Mouse (Mus musculus): ENCODE measurements around the gene Cbl.

Cbl gene

DNA sequence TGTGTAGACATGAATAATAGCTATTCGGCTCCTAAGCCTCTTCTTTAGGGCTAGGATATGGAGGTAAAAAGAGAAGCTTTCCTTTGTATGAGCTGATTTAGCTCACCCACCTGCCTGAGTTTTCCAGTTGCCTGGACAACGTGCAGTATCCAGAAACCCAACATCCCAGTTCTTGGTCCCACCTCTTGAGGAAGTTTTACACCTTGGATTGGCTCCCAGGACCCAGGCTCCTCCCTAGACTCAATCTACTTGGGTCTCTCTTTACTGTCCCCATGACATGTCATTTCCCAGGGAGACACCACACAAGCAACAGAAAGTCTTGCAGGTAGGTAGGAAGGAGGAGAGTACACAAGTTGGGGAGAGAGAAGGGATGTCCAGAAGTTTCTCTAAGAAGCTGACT is 6.5 kb upstream of the Cbl start, which contains the start of gene Ccdc153:
Gene Ccdc153 (plus strand): TSS at position 278 of the 400 bp plus-strand sequence.
- DNase-seq (ENCODE audit: low read depth, low spot score): no peak

DNA sequence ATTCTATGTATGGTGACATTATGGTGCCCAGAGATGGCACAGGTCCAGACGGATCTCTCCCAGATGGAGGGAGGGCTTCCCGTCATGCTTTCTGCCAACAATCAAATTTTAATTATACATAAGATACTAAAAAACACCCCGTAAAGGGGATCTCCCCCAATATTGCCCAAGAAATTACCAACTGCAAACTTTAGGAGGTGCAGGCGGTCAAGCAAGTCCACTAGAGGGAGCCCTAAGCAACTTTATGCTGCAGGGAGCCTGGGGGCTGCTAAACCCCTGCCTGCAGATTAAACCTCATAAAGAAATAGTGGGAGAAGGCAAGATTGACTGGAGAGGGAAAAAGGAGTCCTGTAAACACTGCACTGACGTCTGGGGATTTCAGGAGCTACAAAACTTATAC is 5.6 kb upstream of the Cbl start:
- peak; percentile 74 for DNase-seq (ENCODE audit: low read depth, low spot score)

DNA sequence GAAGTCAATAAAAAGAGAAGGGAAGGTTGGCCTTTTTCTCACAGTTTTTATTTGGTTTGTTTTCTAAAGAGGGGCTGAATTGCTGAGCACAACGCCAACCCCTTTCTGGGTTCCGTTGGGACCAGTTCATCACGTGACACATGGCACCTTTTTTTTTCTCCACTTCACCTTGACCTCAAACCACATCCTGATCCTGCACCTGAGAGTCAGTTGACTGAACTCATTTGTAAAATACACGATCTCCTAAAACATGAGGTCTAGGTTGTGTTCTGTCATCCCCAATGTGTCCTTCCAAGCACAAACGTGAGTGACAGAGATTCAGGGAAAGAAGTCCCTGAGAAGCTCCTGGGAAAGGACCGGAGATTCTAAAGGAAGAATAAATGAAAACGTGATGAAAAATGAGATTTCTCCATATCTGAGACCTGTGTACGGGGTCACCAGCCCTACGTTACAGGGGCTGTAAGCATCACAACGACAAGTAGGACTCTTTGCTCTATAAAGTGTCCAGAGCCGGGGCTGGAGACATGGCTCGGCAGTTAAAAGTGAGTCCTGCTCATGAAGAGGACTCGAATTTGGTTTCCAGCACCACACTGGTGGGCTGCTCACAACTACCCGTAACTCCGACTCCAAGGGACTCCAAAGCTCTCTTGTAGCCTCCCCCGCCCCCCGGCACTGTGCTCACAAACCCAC is 4.8 kb upstream of the Cbl start:
- no peak for DNase-seq (ENCODE audit: low read depth, low spot score)

DNA sequence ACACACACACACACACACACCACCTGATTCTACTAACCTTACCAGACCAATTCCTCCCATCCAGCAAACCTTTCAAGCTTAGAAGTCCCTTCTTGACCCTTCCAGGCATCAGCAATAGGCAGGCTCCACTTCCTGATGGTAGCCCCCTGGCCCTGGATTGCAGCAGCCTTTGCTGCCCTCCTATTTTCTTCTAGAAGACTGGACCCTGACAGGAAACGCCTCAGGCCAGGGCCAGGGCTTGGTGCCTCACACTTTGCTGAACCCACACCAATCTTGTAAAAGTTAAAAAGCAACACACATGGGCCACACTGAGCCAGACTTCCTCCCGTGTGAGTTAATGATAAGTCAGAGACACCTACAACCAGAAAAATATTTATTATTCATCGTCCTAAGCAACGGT is 3.3 kb upstream of the Cbl start:
- DNase-seq (ENCODE audit: low read depth, low spot score): no peak

DNA sequence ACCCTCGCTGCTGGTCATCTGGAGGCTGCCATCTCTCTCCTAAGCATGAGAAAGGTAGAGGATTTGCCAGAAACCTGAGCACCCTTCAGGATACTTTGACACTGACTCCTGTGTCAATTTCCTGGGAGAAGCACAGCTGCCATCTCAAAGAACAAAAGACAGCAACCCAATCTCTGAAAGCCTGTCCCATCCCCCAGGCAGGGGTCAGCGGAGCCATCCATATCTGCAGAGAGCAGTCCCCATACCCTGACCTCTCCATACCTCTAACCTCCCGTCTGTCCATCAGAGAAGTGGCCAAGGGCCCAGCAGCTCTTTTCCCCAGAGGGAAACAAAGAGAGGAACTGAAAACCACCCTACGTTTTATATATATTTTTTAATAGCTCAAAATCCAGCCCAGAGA is 2.8 kb upstream of the Cbl start:
- DNase-seq (ENCODE audit: low read depth, low spot score): no peak

DNA sequence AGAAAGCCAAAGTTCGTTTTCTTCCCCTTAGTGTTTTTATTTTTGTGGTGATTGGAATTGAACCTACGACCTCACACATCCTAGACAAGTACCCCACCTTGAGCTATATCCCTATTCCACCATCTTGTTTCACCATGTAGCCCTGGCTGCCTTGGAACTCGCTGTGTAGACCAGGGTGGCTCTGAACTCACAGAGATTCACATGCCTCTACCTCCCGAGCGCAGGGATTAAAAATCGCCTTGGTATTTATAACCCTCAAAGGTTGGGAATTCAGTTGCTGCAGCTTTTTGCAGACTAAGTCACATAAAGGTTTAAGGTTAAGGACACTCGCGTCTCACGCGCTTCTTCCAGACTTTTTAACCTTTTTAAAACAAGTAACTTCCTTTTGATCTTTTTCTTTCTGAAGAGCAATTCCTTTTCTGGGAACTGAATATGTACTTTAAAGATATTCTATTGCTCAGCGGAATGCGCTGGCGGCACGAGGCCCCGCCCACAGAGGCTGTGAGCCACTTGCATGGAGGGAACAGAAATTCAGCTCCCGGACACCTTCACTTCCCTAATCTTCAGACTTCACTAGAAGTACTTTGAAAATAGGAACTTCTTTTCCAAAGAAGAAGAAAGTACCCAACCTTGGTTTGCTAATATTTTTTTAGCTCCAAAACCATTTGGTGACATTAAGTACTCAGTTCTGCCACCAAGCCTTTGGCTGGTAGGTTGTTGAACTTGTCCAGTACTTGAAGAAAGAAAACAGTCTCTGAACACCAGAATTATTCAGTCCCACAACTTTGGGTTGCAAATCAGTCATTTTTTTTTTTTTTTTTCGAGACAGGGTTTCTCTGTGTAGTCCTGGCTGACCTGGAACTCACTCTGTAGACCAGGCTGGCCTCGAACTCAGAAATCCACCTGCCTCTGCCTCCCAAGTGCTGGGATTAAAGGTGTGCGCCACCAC is 904 bp upstream of the Cbl start:
- DNase-seq (ENCODE audit: low read depth, low spot score): peak; percentile 14

DNA sequence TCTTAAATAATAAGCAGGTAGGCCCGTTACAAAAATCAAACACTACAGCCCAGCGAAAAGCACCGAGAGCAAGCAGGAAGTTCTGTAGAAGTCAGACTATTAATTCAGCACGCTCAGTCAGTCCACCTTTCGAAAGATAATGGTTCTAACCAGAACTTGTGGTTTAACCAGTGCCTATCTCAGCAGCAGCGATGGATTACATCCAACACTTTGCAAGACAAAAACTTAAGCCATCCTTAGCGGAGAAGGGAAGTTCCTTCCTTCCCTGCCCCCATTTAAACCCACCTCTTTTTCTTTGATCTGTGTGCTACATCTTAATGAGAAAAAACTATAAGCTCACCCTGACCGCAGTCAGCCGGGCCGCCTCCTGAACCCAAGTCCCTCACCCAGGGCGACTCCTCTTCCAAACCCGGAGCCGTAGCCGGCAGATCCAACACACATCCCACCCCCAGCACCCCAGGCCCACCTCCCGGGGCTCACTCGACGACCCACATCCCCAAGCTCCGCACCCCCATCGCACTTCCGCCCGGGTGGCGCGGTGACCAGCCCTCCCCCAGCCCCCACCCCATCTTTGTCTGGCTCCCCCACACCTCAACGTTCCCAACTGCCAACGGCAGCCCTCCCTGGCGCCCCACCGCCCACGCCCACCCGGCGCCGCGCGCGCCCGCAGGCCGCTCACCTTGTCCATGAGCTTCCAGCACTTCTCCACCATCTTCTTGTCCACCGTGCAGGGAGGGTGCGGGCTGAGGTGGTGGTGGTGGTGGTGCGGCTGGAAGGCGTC is 638 bp downstream of the Cbl start:
- DNase-seq (ENCODE audit: low read depth, low spot score): peak; percentile 56

DNA sequence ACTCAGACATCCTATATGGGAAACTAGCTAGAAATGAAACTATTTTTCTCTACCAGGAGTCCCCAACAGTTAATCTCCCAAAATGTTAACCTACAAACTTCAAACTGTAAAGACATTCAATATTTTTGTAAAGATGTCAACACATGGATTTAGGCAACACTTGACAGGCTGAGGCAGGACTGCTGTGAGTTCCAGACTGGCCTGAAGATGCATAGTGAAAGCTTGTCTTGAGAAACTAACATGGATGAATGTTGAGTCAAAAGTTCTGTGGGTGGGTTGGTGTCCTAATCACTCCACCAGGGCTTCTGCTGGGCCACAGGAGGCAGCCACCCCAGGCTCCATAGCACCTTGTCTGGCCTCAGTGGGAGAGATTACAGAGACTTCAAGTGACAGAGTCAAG is 2.2 kb downstream of the Cbl start:
- DNase-seq (ENCODE audit: low read depth, low spot score): no peak

DNA sequence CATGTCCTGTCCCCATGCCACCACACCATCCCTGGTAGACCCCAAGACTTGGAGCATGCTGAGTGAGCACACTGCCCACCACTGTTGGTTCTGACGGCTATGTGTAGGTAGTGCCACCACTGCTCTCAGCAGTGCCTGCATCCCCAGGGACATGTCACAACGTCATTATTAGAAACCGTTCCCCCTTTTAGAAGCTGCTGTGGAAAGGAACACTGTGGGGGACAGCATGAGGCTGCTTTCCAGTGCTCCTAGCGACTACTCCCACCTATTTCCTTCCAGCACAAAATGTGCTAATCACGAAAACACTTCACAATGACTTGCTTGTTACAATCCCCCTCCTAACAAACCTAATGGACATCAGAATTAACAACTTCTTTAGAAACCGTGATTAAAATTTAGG is 7.9 kb downstream of the Cbl start:
- no peak for DNase-seq (ENCODE audit: low read depth, low spot score)

DNA sequence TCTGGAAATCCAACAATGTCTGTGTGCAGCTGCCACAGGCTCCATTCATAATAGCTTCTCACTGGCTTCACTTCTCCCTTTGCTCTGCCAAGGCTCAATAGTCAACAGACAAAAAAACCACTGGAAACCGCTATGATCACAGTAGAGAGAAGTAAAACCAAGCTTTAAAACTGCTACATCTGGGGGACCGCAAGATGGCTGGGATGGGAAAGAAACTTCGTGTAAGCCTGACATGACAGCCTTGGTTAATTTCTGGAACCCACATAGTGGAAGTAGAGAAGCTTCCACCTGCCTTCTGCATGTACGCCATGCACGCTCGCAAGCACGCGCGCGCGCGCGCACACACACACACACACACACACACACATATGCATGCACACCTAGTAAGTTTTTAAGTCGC is 20.3 kb downstream of the Cbl start:
- DNase-seq (ENCODE audit: low read depth, low spot score): no peak

DNA sequence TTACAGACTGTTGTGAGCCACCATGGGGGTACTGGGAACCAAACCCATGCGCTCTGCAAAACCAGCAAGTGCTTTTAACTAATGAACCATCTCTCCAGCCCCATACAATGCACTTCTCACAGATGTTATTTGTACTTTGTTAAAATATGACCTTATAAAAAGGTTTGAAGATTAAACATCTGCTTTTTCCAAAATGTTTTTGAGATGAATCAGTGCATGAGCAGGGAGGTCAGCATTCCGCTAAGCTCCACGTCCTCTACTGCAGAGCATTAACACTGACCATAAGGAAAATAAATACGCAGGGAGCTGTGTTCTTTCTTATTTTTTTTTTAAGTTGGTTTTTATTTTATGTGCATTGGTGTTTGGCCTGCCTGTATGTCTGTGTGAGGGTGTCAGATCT is 21.4 kb downstream of the Cbl start:
- DNase-seq (ENCODE audit: low read depth, low spot score): no peak

DNA sequence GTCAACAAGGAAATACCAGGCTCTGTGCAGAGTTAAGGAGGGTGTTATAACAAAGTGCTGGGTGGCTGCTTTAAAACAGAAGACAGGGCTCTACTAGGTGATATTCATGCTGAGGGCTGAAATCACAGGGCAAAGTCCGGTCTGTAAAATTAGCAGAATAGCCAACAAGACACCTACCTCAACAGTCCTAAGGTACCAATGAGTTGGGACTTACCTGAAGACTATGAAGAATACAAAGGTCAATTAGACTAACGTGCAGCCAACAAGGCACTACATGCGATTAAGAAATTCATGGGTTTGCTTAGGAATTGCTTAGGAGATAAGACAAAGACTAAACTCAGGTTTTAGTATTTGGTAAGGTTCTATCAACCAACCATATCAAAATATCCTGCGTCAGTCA is 24.4 kb downstream of the Cbl start:
- no peak for DNase-seq (ENCODE audit: low read depth, low spot score)

DNA sequence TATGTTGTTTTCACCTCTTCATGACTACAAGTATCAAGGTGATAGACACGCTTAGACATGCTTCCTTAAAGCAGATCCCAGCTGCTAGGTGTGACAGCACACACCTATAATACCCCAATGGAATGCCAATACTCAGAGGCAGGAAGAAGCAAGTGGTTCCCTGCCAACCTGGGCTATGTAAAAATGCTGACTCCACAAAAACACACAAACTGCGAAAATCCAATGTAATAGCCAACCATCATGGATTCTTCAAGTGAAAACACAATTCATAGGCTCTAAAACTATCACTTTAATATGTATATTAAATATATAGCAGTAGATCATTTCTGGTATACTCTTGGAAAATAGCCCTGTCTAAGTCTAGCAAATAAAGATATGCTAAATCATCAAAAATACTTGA is 26.0 kb downstream of the Cbl start:
- no peak for DNase-seq (ENCODE audit: low read depth, low spot score)

DNA sequence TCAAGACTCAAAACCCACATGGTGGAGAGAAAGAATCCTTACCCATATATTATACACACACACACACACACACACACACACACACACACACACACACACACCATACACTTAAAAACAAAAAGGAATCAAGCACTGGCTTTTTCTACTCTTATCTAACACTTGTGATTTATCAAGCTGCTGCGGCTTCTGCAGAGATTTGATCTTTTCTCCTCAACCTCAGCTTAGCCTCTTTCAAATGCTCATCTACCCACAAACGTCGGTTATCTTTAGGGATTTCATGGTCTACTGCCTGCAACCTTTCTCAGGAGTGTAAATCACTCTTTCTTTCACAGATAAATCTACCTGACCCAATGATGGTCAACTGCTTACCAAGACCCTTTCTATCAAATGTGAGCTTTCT is 33.4 kb downstream of the Cbl start:
- no peak for DNase-seq (ENCODE audit: low read depth, low spot score)

DNA sequence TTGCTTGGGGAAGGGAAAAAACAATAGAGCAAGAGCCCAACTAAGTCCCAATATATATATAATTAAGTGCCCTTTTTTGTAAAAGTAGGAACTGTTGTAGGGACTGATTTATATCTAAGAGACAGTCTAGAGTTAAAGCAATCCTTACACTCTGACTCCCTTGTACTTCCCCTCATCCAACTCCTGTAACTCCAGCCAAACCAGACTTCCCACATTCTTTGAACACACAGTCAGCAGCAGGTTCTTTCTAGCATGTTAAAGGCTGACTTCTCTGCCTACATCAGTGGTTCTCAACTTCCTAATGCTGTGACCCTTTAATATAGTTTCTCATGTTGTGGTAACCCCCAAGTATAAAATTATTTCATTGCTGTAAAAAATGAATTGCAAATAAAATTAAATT is 34.3 kb downstream of the Cbl start:
- peak; percentile 9 for DNase-seq (ENCODE audit: low read depth, low spot score)

DNA sequence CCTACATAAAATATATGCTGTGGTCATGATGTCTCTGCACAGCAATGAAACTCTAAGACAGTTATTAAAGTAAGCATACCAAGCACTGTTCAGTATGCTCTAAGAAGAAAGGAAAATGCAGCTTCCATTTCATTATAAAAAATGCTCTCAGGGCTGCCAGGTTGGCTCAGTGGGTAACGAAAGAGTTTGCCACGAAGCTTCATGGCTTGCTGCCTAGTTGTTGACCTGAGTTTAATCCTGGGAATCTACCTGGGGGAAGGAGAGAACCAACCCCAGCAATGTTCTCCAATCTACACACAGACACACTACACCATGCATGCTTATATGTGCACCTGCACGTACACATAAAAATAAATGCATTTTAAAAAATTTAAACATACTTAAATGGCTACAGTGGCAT is 34.7 kb downstream of the Cbl start:
- no peak for DNase-seq (ENCODE audit: low read depth, low spot score)

DNA sequence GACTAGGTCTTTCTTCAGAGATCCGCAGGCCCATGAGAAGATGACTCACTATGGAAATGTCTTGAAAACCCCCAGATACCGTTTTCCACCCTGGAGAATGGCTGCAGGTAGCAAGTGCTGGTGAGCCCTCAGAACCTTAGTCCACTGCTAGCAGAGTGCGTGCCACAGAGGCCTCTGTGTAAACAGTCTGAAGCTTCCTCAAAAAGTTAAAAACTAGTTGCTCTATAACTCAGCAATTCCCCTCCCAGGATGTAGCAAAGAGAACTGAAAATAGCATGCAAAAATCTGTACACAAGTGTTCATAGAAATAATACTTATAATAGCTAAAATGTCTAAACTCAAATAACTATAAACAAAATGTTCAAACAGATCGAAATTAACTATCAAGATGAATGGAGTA is 37.5 kb downstream of the Cbl start:
- DNase-seq (ENCODE audit: low read depth, low spot score): no peak

DNA sequence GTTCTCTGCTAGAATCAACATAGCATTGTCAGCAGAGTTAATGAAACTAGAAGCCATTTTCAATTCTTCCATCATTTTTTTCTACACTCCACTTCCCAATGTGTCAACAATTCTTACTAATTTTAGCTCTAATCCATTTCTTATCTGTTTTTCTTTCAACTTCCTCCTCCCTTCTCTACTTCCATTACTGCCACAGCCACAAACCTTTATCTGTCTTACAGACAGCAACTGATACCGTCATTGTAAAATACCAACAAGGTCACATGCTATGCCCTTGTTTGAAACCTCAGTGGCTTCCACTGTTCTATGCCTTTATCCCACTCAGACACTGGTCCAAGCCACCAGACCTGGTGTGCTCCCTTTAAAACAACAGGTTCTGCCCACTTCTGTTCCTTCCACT is 39.8 kb downstream of the Cbl start:
- DNase-seq (ENCODE audit: low read depth, low spot score): no peak

DNA sequence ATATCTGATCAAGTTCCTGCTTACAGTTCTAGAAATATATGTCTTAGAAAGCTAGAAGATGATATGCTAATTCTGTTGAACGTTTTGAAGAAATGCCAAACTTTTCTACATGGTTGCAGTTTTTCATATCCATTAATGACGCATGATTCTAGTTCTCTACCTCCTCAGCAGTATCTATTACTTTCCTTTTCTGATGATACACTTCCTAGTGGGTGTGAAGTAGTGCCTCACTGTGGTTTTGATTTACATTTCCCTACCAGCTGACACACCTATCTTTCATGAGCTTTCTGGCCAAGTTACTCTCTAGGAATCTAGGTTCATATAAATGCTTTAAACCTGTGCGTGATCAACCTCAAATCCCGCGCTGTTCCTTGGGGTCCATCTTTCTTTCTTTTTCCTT is 41.1 kb downstream of the Cbl start:
- DNase-seq (ENCODE audit: low read depth, low spot score): no peak

DNA sequence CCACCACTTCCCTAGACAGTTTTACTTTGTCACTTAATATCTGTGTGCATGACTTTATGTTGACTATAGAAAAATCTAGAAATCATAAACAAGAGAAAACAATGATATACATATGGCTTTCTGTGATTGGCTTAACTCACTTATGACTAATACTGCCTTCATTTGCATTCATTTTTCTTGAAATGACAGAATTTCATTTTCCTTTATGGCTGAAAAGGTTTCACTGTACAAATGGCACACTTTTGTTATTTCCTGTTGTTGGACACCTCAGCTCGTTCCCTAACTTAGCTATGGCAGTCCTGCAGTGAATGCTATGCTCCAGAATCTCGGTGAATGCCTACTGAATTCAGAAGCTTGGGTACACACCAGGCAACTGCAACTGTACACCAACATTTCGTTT is 41.5 kb downstream of the Cbl start:
- no peak for DNase-seq (ENCODE audit: low read depth, low spot score)

DNA sequence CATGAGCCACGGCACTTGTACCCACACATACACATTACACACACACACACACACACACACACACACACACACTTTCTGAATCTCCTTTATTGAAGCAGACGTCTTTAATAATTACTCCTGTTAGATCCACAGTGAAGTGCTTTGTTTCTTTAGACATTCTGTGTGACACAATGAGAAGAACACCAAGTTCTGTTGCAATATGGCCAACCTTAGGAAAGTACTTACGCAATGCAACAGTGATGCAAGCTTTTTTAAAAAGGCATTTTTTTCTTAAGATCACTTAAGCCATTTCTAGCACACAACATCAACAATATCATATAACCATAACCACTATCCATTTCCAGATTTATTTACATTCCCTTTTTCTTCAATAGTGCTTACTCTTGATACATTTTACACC is 42.7 kb downstream of the Cbl start:
- no peak for DNase-seq (ENCODE audit: low read depth, low spot score)

DNA sequence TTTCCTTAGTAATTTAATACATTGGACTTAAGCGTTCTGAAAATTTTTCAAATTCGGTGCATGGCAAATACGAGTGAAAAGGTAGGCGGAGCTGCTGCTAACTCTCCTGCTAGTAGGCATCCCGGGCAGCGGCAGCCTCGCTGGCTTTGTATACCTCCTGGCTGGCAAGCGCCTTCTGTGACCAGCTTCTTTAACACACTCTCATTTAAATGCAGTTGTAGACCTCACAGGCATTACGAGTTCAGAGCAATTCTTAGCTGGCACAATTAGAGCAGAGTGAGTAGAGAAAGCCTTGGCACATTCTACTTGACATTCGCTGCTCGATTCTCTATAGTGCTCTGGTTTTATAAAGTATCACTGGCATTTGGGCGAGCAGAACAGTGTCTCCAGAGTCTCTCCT is 45.6 kb downstream of the Cbl start:
- DNase-seq (ENCODE audit: low read depth, low spot score): no peak

All from forelimb bud, embryonic 11.5 days (tissue).